Mouse (Mus musculus): ENCODE results near the gene Ugt1a5.
"Not testable (repeated sequence)": the region's sequence is repeated elsewhere in the genome, so short reads cannot be mapped to it uniquely, and the experiment has no call there.

Gene Ugt1a5

DNA sequence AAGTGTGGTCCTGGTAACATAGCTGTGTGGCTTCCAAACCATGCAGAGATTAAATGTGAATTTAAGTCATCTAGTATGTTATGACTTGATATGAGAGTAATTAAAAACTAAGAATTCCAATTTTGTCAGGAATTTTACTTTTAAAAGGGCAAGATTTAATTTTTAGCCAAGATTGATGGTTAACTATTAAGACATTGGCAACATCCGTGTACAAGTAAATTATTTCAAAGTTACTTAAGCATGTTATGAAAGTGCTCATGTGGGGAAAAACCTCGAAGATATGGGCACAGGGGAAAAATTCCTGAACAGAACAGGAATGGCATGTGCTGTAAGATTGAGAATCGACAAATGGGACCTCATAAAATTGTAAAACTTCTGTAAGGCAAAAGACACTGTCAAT, 31.6 kb downstream of the Ugt1a5 start:
- no peak for ATAC-seq (ENCODE audit: low TSS enrichment)

DNA sequence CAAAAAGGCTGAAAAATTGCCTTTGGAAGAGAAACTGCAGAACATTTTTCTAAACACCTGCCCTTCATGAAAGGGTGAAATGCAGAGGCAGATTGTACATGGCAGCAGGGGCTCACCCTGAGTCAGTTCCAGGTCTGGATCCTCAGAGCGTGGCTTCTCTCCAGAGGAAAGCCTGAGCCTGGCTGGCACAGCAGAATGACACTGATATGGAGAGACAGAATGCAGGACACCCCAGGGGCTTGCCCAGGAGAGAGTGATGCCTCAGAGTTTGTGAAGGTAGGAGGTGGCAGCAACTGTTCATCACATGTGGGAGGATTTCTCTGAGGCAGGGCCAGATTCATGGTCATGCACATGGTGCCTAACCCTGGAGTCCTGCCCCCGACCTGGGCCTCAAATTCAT, 34.2 kb downstream of the Ugt1a5 start:
- no peak for ATAC-seq (ENCODE audit: low TSS enrichment)

DNA sequence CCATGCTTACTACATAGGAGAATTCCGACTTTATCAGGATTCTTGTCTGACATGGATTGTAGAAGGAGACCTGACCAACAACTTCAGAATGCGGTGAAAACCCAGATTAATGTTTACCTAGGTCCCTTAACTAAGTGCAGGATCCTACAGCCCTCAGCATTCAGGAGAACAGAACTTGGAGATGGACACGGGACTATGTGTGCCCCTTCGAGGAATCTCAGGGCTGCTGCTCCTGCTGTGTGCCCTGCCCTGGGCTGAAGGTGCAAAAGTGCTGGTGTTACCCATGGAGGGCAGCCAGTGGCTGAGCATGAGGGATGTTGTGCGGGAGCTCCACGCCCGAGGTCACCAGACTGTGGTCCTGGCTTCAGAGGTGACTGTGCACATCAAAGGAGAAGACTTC, 34.6 kb downstream of the Ugt1a5 start, which contains the start of gene Ugt1a2:
TSS of gene Ugt1a2 (plus strand) at position 146 of the 400 bp plus-strand sequence.
- no peak for ATAC-seq (ENCODE audit: low TSS enrichment)

DNA sequence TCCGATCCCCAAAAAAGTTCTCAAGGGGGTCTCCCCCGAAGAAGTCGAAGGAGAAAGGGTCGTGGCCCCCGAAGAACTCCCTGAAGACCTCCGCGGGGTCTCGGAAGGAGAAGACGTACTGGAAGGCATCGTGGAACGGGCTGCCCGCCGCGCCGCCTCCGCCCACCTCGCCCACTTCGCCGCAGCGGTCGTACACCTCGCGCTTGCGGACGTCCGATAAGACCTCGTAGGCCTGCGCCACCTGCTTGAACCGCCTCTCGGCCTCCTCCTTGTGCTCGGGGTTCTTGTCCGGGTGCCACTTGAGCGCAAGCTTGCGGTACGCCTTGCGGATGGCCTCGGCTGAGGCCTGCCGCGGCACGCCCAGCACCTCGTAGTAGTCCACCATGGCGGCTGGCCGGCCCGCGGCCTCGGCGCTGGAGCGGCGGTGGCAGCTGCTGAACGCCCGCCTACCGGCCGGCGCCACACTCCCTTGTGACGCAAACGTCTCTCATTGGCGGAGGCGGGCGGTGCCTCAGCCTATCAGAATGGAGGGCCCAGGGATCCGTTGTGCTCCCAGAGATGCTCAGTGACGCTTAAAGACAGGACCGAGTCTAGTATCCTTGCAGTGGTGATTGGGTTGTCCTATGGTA, 39.6 kb downstream of the Ugt1a5 start, which contains the start of gene Dnajb3:
TSS of gene Dnajb3 (minus strand) at position 489 of the 629 bp plus-strand sequence.
- peak; percentile 100 for ATAC-seq (ENCODE audit: low TSS enrichment)

DNA sequence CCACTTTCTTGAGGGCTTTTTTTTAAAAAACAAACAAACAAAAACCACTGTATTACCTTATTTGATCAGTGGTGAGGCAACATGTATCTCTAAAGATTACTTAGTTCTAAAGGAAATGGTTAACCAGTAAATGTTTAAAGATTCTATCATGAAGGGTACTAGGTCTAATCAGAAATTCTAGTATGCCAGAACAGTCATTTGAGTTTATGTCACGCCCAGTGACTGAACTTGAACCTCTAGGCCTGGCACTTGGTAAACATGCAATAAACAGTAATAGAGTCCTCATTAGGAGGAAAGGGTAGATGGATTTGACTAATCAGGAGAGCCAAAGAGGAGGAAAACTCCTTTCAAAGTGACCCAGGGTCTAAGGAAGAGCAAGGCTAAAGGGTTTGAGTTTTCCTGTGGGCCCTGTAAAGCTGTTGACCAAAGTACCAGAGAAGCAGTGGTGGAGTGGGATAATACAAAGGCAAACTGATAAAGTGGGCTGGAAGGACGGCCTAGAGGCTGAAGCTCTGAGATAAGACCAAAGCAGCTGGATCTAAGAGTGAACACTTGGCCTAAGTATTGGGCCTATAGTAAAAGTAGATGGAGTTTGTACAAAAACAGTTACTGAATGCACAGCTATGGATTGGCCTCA, 41.1 kb downstream of the Ugt1a5 start:
- no peak for ATAC-seq (ENCODE audit: low TSS enrichment)

DNA sequence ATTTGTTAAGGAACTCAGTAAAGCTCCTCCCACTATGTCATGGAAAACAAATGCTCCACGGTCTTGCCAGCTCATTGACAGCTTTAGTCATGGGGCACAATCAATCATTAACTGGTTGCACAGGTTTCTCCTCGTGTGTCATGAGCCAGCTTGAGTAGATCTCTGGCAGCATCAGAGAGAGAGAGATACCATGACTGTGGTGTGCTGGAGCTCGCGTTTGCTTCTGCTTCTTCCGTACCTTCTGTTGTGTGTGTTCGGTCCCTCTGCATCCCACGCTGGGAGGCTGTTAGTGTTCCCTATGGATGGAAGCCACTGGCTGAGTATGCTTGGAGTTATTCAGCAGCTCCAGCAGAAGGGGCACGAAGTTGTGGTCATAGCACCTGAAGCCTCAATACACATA, 46.0 kb downstream of the Ugt1a5 start, which contains the start of gene Ugt1a1:
TSS of gene Ugt1a1 (plus strand) at position 148 of the 400 bp plus-strand sequence.
- no peak for ATAC-seq (ENCODE audit: low TSS enrichment)

DNA sequence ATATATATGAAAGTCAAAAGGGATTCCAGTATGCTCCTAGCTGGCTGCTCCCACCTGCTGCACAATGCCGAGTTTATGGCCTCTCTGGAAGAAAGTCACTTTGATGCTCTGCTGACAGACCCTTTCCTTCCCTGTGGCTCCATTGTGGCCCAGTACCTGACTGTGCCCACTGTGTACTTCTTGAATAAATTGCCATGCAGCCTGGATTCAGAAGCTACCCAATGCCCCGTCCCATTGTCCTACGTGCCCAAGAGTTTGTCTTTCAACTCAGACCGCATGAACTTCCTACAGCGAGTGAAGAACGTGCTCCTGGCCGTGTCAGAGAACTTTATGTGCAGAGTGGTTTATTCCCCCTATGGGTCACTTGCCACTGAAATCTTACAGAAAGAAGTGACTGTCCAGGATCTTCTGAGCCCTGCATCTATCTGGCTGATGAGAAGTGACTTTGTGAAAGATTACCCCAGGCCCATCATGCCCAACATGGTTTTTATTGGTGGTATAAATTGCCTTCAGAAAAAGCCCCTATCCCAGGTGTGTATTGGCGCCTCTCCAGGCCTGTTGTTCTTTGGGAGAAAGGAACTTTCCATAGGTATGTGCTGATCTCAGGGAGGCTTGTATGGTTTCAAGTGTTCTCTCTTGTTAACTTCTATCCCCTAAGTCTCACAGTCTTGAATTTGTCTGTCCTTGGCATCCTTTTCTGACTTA, 46.7 kb downstream of the Ugt1a5 start:
- ATAC-seq (ENCODE audit: low TSS enrichment) = no peak

DNA sequence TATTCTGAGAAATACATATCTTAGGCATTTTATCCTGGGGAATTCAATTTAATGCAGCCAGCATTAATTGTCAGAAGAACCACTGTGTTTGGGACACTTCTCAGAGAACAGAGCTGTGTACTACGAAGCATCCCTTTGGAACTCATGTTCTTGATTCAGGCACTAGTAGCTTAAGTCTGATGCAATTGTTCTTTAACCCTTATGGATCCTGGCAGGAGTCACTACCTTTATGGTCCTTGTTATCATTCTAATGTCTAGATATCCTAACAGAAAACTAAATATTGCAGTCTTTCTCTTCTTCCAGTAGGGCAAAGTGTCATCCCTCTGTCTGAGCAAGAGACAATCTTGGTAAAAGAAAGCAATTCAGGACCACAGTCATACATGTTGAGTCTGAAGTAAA, 47.2 kb downstream of the Ugt1a5 start:
- ATAC-seq (ENCODE audit: low TSS enrichment) = no peak

DNA sequence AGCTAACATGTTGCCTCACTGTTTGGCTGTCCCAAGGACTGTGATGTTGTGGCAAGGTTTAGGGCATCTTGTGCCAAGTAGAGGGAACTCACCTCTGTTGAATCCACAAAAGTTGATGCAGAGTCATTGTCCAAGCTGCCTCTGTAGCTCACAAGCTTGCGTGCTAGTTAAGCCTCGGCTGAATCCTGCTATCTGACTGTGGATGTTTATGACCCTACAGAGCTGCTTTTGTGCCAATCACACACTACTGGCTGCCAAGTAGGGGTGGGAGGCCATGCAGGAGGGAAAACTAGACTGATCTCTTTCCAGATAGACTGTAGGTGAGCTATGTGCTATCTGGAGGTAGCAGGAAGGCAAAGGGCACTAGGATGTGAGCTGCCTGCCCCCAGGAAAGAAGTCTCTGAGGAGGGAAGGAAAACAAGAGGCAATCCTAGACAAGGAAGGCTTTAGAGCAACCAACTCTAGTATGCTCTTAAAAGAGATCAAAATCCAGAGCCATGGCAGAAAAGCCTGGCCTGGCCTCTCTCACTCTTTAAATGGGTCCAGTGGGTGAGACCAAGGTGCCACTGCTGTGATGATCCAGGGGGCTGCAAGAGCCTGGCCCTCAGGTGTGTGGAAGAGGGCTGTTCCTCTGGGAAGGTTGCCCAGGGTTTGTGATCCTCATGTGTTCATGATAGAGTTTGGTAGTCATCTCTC, 48.1 kb downstream of the Ugt1a5 start:
- ATAC-seq (ENCODE audit: low TSS enrichment) = no peak

DNA sequence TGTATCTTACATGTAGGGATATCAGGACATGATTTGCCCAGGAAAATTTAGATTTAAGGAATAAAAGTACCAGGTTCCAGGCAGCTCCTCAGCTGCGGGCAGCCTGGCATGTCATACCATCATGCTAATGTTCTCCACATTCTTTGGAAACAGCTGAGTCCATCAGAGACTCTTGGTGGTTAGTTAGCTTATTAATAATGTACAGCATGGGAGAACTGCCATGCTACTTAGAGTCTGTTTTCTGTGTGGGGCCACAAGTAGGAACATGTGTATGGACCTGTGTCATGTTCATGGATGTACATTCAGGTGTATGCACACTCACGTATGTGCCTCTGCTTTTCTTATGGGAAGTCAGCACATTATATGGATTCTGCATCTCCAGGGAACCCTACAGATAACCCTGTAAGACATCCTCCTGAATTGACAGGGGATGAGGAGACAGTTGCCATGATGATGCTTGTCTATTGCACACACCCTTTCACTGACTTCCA, 48.7 kb downstream of the Ugt1a5 start:
- no peak for ATAC-seq (ENCODE audit: low TSS enrichment)

DNA sequence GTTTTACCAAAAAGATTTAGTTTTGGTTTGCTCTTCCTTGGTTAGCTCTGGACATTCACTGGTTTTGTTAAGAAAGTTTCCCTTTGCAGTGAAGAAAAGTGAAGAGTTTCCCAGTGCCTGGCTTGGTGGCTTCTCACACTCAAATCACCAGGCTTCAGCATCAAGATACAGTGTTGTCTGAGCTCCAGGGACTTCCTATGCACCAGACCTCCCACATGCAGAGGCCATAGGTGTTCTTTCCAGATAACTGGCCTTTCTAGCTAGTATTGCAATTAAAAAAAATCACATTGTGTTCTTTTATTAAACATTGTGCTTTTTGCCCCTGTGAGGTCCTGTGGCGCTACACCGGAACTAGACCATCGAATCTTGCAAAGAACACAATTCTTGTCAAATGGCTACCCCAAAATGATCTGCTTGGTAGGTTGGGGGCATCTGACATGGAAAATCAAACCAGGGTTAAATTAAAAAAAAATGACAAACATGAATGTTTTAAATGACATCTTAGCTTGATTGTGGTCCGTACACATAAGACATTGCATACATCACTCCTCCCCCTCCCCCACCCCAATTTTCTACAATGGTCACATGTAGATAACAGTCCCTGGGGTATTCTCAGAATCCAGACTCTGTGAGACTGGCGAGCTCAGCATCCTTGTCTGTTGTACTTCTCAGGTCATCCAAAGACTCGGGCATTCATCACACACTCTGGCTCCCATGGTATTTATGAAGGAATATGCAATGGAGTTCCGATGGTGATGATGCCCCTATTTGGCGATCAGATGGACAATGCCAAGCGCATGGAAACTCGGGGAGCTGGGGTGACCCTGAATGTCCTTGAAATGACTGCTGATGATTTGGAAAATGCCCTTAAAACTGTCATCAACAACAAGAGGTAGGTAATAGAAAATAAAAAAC, 49.9 kb downstream of the Ugt1a5 start:
- ATAC-seq (ENCODE audit: low TSS enrichment) = no peak

DNA sequence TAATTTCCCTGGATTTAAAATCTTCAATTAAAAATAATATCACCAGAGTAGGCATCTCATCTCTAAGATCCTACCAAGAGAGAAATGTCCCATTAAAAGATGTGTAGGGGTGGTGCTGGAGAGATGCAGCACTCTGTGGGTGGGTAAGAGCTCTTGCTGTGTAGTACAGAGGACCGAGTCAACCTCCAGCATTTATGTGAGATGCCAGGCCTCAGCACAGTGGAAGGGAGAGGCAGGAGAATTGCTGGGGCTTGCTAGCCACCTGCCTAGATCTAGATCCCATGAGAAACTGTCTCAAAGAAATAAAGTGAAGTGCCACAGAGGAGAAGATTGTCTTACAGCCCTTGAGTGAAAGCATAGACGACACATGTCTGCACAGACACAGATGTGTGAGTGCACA, 50.7 kb downstream of the Ugt1a5 start:
- ATAC-seq (ENCODE audit: low TSS enrichment) = peak; percentile 77

DNA sequence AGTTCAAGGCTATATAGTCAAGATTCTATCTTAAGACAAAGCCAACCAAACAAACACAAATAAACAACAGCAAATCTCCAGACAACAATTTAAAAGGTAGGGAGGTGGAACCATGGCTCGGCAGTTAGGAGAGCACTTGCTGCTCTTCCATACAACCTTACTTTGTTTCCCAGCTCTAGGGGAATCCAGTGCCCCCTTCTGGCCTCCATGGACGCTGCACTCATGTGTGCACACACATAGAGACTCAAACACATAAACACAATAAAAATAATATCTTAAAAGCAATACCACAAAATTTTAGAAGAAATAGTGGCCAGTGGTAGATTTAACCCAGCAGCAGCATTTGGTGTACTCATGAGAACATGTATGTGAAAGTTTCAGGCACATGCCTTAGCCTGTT, 51.3 kb downstream of the Ugt1a5 start:
- ATAC-seq (ENCODE audit: low TSS enrichment) = no peak

DNA sequence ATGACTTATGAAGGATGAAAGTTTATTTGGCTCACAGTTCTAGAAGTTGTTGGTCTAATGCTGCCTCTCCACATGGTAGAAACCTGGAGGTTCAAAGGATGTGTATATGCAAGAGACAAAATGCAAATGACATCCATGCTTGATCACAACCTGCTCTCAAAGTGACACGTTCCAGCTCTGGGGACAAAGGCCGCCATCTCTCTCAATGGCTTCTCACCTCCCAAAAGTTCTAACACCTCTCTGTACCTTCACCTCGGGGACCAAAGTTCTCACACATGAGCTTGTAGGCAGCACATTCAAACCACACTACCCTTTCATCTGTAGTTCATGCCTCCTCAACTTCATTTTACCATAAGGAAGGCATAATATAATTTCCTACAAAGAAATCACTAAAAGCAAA, 51.8 kb downstream of the Ugt1a5 start:
- ATAC-seq (ENCODE audit: low TSS enrichment) = no peak

DNA sequence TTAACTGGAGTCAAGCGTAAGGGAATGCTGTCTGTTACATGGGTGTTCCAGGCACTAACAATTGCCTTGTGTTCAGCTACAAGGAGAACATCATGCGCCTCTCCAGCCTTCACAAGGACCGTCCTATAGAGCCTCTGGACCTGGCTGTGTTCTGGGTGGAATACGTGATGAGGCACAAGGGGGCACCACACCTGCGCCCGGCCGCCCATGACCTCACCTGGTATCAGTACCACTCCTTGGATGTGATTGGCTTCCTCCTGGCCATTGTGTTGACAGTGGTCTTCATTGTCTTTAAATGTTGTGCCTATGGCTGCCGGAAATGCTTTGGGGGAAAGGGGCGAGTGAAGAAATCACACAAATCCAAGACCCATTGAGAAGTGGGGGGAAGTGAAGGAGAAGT, 52.2 kb downstream of the Ugt1a5 start:
- ATAC-seq (ENCODE audit: low TSS enrichment) = no peak

DNA sequence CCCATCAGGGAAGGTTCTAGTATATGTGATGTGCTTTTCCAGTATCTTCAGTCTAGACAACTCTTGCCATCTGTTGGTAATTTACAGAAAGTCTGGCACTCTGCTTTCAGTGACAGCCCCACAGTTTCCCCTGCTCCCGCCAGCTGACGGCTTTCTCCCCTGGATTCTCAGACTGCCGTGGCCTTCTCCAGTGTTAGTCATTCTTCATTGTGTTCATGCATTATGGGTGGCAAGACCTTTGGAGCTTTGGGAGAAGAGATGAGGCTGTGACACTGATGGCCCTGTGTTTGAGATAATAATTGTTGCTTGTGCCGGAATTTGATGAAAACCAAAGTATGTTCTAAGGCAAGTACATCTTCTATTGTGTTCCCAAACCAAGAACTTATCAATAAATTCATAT, 52.8 kb downstream of the Ugt1a5 start:
- no peak for ATAC-seq (ENCODE audit: low TSS enrichment)

DNA sequence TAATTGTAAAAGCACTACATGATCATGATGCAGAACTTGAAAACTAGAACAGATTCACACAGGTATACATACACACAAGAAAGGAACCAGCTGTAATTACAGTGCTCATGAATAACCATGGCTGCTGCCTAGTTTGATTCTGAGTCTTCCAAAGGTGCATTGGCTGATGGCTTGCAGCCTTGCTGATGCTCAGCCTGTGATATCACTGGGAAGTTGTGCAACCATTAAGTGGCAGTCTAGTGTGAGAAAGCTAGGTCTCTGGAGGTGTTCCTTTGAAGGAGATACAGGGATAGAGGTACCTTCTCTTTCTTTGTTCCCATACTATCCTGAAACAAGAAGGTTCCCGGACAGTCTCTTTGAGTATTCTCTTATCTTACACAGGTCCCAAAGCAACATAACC, 53.2 kb downstream of the Ugt1a5 start:
- no peak for ATAC-seq (ENCODE audit: low TSS enrichment)

DNA sequence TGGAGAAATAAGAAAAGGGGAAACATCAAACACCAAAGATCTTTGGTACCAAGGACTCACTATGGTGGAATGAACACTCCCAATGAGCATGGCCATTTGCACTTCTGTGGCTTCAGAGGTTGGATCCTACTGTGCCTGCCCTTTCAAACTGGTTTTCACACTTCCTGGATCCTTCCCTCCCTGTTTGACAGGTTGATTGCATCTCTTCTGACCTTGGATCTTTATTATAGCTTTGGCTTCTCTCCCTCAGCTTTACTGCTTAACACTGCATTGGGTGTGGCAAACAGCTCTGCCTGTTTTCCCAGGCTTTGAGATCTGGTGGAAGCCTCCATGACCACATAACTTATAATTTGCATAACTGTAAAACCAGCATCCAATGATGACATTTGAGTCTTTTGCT, 54.5 kb downstream of the Ugt1a5 start:
- ATAC-seq (ENCODE audit: low TSS enrichment) = no peak

DNA sequence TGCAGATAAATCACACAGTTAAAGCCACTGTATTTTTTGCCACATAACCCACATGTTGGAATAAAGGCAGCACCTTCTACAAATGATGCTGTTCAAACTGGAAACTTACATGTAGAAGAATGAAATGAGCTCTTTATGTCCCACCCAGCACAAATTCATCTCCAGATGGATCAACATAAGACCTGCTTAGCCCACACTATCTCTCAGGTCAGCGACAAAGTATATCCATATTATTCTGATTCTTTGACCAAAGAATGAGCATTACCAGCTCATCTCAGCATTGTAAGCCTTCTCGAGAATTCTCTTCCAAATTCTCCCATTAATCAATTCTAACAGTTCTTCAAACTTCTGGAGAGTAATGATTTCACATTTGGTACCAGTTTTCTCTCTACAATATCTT, 56.4 kb downstream of the Ugt1a5 start:
- no peak for ATAC-seq (ENCODE audit: low TSS enrichment)

DNA sequence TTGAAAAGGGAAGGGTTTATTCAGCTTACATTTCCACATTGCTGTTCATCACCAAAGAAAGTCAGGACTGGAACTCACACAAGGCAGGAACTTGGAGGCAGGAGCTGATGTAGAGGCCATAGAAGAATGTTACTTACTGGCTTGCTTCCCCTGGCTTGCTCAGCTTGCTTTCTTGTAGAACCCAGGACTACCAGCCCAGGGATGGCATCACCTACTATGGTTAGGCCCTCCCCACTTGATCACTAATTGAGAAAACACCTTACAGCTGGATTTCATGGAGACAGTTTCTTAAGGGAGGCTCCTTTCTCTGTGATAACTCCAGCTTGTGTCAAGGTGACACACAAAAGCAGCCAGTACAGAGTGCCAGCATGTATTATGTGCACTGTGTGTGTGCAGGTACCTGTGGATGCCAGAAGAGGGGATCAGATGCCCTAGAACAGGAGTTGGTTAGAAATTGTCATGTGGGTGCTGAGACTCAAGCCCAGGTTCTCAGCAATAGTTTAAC, 57.3 kb downstream of the Ugt1a5 start:
- ATAC-seq (ENCODE audit: low TSS enrichment) = not testable (repeated sequence)

DNA sequence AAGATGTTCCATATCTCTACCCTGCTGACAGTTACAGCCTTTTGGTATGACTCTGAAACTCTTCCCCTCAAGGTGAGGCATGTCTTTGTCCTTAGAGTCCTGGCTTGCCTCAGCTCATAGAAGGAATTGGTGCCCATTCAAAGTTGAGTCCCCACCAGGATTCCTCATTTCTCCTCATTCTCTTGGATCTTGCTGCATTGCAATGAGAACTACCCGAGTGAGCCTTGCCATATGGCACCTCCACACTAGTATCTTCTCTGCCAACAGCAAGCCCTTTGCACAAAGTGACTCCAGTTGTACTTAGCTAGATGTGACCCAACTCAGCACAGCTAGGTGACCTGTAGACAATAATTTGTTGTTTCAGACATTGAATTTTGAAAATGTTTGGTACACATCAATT, 57.8 kb downstream of the Ugt1a5 start:
- no peak for ATAC-seq (ENCODE audit: low TSS enrichment)
